Mouse (Mus musculus): ENCODE data around the gene Olfr305.
"Not testable (repeated sequence)": the region's sequence is repeated elsewhere in the genome, so short reads cannot be mapped to it uniquely, and the experiment has no call there.

Olfr305 gene

GRCm38 (mm10) chr7:86366828-86367227, at the start of gene Olfr305:
Gene Olfr305, minus strand, starts transcription at chr7:86366928.
- DNase-seq (ENCODE audit: low read depth, low spot score), result no peak

DNA sequence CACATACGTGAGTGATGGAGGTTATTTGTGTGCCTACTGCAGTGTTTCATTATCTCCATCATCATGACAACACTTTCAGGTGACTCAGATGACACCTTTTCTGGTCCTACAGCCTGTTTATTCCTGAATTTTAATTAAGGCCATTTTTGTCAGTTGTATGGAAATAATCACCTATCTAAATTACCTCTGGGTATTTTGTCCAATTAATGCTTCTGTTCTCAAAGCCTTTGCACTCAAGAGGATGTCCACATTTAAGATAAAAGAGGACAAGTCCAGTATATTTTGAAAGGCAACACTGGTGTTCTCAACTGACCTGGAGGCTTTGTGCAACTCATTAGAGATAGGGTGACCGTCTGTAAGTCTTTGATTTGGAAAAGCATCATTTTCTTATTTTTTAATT, 36.8 kb upstream of the Olfr305 start, which contains the start of gene Olfr301:
Gene Olfr301 (plus strand): TSS at position 301 of the 400 bp plus-strand sequence.
- DNase-seq (ENCODE audit: low read depth, low spot score), result no peak

DNA sequence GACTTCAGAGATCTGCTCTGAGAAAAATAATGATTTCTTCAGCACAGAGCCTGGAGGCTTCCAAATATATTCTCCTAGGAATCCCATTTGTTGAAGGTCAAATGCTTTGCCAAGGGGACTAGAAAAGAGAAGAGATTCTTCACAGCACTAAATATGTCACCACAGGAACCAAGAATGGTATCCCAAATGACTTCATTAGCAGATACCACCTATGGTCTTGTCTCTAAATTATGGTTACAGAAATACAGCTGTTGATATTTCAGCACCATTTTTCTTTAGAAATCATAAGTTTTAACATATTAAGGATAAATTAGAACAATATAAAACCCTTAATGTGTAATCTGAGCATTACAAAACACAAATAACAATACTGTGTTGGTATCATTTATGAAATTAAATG, 31.0 kb upstream of the Olfr305 start, which contains the start of gene Olfr303:
Gene Olfr303 (minus strand): TSS at position 101 of the 400 bp plus-strand sequence.
- DNase-seq (ENCODE audit: low read depth, low spot score), result no peak

DNA sequence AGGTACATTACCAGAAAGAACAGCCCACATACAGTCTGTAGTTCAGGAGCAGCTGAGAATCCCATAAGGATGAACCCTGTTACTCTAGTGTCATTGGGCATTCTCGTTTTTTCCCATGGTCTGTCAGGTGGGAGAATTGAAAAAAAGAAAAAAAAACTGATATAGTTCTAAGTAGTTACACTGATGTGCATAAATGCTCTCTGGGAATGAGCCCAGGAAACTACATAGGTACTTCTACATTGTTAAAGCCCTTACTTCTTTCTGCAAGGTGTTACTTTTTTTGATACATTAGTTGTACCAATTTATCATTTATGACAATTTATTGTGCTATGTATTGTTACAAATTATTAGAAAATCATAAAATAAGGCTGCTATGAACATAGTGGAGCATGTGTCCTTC, 19.8 kb upstream of the Olfr305 start, which contains the start of gene Olfr304:
Gene Olfr304 (minus strand): TSS at position 101 of the 400 bp plus-strand sequence.
- DNase-seq (ENCODE audit: low read depth, low spot score), result no peak

DNA sequence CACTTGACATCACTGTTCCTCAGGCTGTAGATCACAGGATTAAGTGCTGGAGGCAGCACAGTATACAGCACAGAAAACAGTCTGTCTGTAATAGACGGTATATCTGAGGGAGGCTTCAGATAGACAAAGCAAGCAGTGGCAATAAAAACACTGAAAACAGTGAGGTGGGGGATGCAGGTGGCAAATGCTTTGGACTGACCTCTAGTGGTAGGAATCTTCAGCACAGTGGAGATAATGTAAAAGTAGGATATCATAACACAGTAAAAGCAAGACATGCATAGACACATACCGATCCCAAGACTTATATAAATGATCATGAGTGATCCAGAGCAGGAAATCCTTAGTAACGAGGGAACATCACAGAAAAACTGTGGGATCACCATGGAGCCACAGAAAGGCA, 19.0 kb upstream of the Olfr305 start:
- no peak for DNase-seq (ENCODE audit: low read depth, low spot score)

- DNase-seq (ENCODE audit: low read depth, low spot score), result not testable (repeated sequence)
These were observed 20.4 kb downstream of the Olfr305 start for GRCm38 (mm10) chr7:86346296-86346695.

- no peak for DNase-seq (ENCODE audit: low read depth, low spot score)
These were observed 22.5 kb downstream of the Olfr305 start for GRCm38 (mm10) chr7:86344253-86344652.

DNA sequence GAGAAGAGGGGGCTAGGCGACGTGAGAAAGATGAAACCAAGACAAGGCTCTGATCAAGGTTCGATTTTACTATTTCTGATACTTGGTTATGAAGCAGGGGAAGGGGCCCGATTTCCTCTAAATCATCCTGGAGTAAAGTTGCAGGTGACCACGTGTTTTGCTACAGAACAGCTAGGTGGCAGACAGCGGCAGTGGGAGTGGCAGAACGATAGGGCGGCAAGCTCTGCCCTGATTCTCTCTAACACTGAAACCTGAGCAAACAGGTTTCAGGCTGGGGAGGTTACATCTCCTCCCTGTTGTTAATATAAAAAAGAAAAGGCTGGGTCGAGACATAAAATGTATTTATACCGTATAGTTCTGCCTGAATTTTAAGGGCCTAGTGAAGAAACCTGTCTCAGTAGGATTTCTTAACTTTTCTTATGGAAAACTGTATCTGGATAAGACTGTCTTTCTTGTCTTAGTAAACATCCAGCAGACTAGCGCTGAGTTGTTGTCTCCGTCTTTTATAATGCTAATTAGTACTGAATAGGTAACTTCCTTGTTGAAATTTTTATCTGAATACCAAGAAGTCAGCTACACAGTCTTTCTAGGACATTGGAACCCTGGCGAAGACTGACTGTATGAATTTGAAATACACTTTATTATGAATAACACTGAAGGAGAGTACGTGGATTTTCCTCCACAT, 23.7 kb downstream of the Olfr305 start:
- no peak for DNase-seq (ENCODE audit: low read depth, low spot score)

DNA sequence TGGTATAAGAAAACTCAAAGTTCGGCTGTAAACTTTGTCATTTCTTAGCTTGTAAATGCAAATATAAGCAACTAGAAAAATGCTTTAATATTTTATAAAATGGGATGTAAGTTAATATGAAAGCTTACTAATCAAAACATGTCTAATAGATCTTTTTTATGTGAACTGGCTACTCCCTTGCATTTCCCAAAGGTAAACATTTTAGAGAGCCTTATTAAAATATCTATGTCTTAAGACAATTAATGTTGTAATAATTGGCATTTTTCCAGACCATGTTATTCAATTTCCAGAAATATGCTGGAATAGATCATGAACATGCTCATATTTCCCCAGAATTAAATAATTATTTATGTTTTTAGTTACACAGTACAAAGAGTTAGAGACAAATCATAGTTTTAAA, 29.2 kb downstream of the Olfr305 start, which contains the start of gene Olfr307:
Gene Olfr307 (minus strand): TSS at position 101 of the 400 bp plus-strand sequence.
- DNase-seq (ENCODE audit: low read depth, low spot score), result no peak

DNA sequence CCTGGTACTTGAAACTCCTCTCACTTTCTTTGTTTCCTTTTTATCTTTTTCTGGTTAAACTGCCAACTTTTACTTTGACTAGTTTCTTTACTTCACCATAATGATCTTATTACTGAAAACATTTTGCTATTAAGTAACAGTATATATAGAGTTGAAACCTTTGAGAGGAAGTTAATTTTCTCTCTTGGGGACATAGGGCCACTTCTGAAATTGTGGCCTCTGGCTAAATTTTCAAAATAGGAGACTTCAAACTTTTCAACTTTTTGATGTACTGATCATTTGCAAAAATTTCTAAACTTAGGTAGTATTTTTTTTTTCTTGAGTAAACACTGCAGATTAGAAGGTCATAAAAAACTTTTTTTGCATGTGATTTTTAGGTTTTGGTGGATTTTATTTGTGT, 41.2 kb downstream of the Olfr305 start, which contains the start of gene Olfr308:
Gene Olfr308 (minus strand): TSS at position 101 of the 400 bp plus-strand sequence.
- no peak for DNase-seq (ENCODE audit: low read depth, low spot score)

GRCm38 (mm10) chr7:86321323-86321722, 45.4 kb downstream of the Olfr305 start:
- DNase-seq (ENCODE audit: low read depth, low spot score), result no peak

DNA sequence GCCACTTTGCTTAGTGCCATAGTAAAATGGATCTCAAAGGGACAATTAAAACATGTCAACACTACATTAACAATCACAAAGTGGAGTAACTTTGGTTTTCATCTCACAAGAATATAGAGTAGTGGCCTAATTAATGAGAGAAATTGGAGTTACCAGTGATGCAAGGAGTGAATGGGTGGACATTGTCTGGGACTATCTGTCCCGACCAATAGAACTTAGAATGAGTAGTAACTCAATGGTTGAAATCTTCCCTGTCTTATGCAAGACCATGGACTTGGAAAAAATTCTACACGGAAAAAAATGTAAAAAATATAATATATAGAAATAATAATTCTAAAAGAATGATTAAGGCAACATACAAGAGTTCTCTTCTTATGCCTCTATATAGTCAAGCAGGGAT, 53.1 kb downstream of the Olfr305 start, which contains the start of gene Olfr309:
Gene Olfr309 (minus strand): TSS at position 101 of the 400 bp plus-strand sequence.
- no peak for DNase-seq (ENCODE audit: low read depth, low spot score)

Data from CD4-positive, CD25-positive, alpha-beta regulatory T cell, adult 2 months (primary cell).